Mouse (Mus musculus): ENCODE results near the gene Pth1r.
"Not testable (repeated sequence)": the region's sequence is repeated elsewhere in the genome, so short reads cannot be mapped to it uniquely, and the experiment has no call there.

Gene Pth1r

DNA sequence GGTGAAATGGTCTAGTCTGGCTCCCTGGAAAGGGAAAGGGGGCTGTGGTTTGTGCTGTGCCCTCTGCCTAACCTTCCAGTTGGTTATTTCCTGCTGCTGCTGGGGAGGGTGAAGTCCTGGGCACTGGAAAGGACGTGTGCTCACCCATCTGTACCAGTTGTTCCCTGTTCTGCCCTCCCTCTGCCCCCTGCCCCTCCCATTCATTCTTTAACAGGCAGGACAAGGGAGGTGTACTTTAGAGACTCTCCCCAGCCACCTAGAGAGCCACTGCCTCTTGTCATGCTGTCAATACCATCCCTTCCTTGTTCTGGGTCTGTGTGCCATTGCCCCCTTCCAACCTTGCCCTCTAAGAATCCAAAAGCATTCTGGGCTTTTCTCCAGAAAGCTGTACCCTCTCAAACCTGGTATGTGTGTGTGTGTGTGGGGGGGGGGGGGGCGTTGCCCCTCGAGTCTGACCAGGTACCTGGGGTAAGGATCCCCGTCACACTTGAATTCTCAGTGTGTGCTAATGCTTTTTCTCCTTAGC, 63.3 kb downstream of the Pth1r start:
- DNase-seq (ENCODE audit: low spot score) = no peak

DNA sequence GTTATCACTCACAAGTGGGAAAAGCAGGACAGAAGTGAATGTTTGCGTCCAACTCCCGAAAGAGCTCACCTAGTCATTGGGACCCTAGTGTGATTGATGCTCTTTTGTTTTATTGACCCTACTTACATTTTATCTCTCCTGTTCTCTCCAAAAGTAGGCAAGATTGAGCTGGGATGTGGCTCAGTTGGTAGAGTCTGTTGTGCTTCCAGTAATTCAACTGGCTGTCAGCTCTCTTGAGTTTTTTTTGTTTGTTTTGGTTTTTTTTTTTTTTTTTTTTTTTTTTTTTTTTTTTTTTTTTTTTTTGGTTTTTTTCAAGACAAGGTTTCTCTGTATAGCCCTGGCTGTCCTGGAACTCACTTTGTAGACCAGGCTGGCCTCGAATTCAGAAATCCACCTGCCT, 64.2 kb downstream of the Pth1r start:
- DNase-seq (ENCODE audit: low spot score) = not testable (repeated sequence)

DNA sequence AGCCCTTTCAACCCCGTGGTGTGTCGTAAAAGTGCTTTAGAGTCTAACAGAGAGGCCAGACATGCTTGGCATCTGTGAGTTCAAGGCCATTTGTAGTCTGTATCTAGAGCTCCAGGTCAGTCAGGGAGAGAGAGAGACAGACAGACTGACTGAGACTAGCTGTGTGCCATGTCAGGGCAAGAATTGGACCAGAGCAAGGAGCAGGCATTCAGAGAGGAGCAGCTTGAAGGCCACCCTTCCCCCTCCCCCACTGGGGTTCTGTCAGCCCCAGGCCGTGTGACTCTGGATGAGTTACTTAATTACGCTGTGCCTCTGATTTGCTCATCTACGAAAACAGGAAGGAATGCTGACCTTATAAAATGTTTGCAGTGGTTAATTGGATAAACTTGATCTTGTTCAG, 64.7 kb downstream of the Pth1r start:
- DNase-seq (ENCODE audit: low spot score) = no peak

DNA sequence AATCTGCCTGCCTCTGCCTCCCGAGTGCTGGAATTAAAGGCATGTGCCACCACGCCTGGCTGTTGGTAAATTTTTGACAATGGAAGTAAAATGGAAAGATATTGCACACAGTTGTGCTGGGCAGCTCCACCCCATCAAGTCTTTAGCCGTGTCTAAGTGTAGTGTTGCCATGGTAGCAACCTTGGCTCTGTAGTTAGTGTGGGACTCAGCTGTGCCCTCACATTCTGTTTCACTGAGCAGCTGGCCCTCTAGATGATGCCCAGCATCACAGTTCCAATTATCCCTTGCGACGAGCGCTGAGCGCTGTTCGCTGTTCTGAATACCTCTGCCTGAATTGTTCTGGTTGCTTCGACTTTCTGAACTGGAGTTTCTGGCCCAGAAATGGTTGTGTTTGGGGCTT, 65.1 kb downstream of the Pth1r start:
- no peak for DNase-seq (ENCODE audit: low spot score)

DNA sequence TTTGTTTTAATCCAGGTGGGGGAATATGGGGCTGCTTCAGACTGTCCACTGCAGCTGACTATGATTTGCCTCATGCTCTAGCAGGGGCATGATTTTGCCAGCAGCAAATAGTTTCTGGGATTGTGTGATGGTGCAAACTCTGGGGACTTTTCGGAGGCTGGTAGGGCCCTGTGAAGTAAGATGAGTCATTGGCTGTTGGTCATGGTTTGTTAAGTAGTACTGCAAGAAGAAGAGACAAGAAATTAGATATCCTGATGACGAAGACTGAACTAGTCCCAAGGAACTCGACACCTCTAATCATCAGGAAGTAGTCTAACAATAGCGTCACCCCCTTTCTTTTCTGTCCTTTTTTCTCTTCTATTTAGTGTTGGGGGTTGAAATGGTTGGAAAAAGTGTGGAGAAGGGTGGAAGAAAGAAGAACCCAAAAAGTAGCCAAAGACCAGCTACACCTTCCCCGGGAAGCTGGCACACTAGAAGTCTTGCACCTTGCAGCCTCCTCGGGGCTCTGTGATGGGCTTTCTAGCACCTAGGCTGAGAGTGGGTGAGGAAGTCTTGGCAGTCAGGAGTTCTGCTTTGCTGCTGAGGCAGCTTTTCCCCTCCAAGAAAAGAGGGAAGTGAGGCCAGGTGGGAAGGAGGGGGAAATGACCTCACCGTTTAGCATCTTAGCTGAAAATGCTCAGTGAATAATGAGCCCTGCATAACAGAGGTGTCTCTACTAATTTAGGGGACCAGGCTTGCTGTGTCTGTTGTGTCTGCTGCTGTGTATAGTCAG, 66.0 kb downstream of the Pth1r start:
- DNase-seq (ENCODE audit: low spot score) = no peak

DNA sequence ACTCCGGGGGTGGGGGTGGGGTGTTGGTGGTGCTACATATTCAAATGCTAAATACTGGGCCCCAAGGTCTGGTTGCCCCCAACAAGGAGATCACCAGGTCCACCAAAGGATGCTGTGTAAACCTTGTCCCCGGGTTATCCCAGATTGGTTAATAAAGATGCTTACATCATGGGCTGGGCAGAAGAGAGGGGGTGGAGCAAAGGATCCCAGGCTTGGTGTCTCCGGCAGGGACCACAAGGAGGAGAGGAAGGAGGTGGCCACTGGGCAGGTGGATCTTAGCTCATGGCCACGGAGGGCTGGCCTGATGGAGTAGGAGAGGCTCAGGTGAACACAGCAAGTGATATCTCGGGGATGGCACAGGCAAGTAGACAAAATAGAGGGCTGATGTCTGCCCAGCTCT, 68.1 kb downstream of the Pth1r start:
- DNase-seq (ENCODE audit: low spot score) = no peak

DNA sequence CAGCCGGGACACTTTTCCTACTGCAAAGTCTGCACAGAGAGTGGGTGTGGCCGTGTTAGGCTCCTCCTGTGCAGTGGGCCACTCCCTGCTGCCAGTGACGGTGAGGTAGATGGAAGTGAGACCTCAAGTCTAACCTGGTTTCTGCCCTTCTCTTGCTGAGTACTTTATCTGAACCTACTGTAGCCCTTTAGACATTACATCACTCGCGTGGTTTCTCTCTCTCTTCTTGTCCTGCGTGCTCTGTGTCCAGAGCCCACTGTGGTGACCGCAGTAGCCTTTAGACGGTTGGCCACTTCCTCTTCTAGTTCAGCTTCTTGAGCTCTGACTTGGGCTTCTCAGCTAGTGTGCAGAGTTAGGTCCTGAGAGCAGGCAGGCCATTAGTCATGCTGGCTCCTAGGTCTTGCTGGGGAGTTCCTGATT, 70.4 kb downstream of the Pth1r start:
- DNase-seq (ENCODE audit: low spot score) = no peak

DNA sequence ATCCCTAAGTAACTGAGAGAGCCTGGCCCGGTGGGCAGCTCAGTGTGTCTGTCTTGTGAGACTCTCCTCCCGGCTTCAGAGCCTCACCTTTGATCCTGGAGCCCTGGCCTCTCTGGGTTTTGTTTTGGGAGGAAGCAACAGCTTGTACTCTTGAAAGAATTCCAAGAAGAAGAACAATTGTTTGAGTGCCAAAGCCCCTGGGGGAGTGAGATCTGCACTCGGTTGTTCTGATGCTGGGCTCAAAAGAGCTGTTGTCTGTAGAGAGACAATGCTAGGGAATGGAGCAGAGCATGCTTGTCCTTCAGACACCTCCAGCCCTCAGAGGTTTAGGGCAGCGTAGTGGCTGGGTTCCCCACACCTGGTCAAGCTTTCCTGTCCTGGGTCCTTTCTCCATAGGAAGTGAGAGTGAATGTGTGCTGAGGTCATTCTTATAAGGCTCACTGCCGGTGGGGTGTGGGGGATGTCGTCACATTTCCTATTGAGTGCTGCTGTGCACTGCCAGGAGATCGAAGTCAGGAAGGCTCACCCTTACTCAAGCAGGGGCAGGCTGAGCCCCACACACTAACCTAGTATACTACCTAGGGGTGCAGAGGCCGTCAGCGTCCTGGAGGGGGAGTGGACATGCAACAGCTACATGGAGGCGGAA, 73.7 kb downstream of the Pth1r start:
- DNase-seq (ENCODE audit: low spot score) = no peak

DNA sequence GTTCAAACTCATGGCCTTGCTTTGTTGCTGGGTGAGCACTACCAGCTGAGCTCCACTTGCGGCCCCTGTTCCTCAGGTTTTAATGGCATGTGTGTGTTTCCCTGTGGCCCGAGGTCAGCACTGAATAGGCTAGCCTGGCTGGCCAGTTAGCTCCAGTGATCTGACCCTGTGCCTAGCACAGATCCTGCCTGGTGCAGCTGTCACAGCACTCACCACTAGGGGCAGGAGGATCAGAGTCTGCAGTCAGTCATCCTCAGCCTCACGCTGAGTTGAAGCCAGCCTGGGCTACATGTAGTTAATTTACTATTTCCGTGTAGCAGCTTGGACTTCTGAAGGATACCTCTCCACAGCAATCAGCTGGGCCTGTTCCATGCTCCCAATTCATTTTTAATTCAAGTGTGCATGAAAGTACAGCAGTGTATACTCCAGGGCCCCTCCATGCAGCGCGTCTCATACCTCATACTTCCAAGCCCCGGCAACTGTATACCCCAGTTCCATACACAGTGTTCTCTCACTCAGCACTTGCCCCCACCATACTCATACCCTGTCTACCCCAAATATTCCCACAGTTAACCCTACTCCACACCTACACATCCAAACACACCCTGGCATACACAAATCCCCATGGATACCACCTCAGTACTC, 74.4 kb downstream of the Pth1r start:
- no peak for DNase-seq (ENCODE audit: low spot score)

All from T-cell, adult 2 months (primary cell).